Mouse (Mus musculus) embryonic facial prominence, embryonic 12.5 days (tissue): ENCODE results near the gene Fsip1. TPM values are rescaled to one million over a fixed set of nuclear protein-coding genes. Genes with fewer than 3 reads are reported as not detected.

Experiments used
- ATAC-seq: fragments of 200-750 bp; cut with Nextera tagmentation; 2 replicates; pipeline ENCODE4 v1.8.0; 2017; ENCODE audit not compliant: insufficient number of reproducible peaks, insufficient read depth, low FRiP score, low TSS enrichment
- H3K27ac ChIP-seq: fragments of 300-500 bp; sonication (generic); 2 replicates; pipeline ENCODE4 v1.5.1; 2016; ENCODE audit warnings: mild to moderate bottlenecking
- H3K27me3 ChIP-seq: fragments of 300-500 bp; sonication (generic); 2 replicates; pipeline ENCODE4 v1.6.1; 2016; ENCODE audit warnings: mild to moderate bottlenecking, moderate library complexity
- H3K36me3 ChIP-seq: fragments of 300-500 bp; sonication (generic); 2 replicates; pipeline ENCODE4 v1.6.1; 2016; ENCODE audit warnings: mild to moderate bottlenecking
- H3K4me1 ChIP-seq: fragments of 300-500 bp; sonication (generic); 2 replicates; pipeline ENCODE4 v1.6.1; 2016
- H3K4me2 ChIP-seq: fragments of 300-500 bp; sonication (generic); replicated peaks from 2 replicates; pipeline ENCODE4 v1.6.1; 2016; ENCODE audit warnings: mild to moderate bottlenecking, moderate library complexity
- H3K4me3 ChIP-seq: fragments of 300-500 bp; sonication (generic); 2 replicates; pipeline ENCODE4 v1.5.1; 2016; ENCODE audit warnings: mild to moderate bottlenecking
- H3K9ac ChIP-seq: fragments of 300-500 bp; sonication (generic); 2 replicates; pipeline ENCODE4 v1.6.1; 2016; ENCODE audit warnings: mild to moderate bottlenecking, moderate library complexity
- H3K9me3 ChIP-seq: fragments of 300-500 bp; sonication (generic); 2 replicates; pipeline ENCODE4 v1.6.1; 2016; ENCODE audit warnings: mild to moderate bottlenecking, moderate library complexity
- WGBS: fragments of 180-500 bp; shearing (Covaris S2); methylation state at CpG from one replicate; pipeline ENCODE4 v1.1.7; 2016; 5-methylcytosine and 5-hydroxymethylcytosine counted together
- microRNA-seq: library from miRNA; unstranded; fragments of <30 nt; microRNA quantifications from one replicate; pipeline ENCODE4, GENCODE M21; 2017
- polyA plus RNA-seq: library from polyadenylated mRNA; unstranded; fragments of >200 nt; fragmentation: Nextera tagmentation; extraction: Ambion mirVana; gene quantifications from 2 replicates; pipeline ENCODE4 v1.2.1, GENCODE M21; 2016

Fsip1 gene
- polyA plus RNA-seq, 1 experiment from 2014 or later = 1.9 TPM

DNA sequence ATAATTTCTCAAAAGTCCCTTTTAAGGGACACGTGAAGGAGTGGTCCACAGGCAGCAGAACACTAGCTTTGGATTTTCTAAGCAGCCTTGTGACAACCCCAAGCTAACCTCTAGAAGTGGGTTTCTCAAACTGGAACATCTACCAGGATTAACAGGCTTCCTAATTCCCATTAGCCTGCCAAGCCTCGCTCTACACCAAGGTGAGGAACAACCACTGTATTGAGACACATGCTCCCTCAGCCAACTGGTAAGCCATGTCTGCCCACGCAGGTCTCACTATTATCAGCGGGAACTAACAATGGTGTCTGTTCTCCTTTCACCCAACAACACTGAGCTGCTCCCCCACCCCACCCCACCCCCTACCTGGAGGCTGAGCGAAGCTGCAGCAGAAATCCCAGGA, 175.2 kb downstream of the Fsip1 start:
- Histone ChIP-seq H3K36me3 (no peaks in the 10 kb centered on the region), H3K4me2 (no peak overlapping the region), H3K9me3 (no peaks in the 10 kb centered on the region), H3K27ac (no peak overlapping the region), H3K9ac (no peak overlapping the region), H3K4me1 (no peaks in the 10 kb centered on the region), H3K4me3 (no peak overlapping the region), H3K27me3 (no peaks in the 10 kb centered on the region)
- no peak for ATAC-seq
- 81% methylated on average over 5 of the region's 5 CpGs for WGBS

Small RNA genes lying within 50 kb of the gene (microRNA-seq; reads per million reads assigned to microRNA genes)
- gene Gm22800 = not detected

Other genes with a start within 250 kb of the Fsip1 start
- 90.3 and 91.5 TPM in 2 replicates for gene Thbs1, start 145.1 kb downstream of the Fsip1 start, polyA plus RNA-seq
- gene Gpr176, start 116.5 kb upstream of the Fsip1 start, polyA plus RNA-seq = 0.41 and 0.71 TPM in 2 replicates
- gene Eif2ak4, start 131.7 kb upstream of the Fsip1 start, polyA plus RNA-seq = 14.3 and 15.7 TPM in 2 replicates
- 239 and 256 TPM in 2 replicates for gene Srp14, start 222.7 kb upstream of the Fsip1 start, polyA plus RNA-seq